Mouse (Mus musculus) stomach, postnatal 0 days (tissue): ENCODE results near the gene Arhgef28. TPM values are rescaled to one million over a fixed set of nuclear protein-coding genes. Genes with fewer than 3 reads are reported as not detected.
"Not testable (repeated sequence)": the region's sequence is repeated elsewhere in the genome, so short reads cannot be mapped to it uniquely, and the experiment has no call there.

Source experiments
- ATAC-seq: fragments of 200-750 bp; cut with Nextera tagmentation; 2 replicates; pipeline ENCODE4 v1.8.0; 2017; ENCODE audit not compliant: low FRiP score, low TSS enrichment
- DNase-seq: peaks from one replicate; pipeline ENCODE4 v3.0.0-alpha.2; 2016; ENCODE audit warnings: low spot score
- H3K27ac ChIP-seq: fragments of 300-500 bp; sonication (generic); replicated peaks from 2 replicates; pipeline ENCODE4 v1.5.1; 2014; ENCODE audit warnings: mild to moderate bottlenecking, control low read depth
- H3K27me3 ChIP-seq: fragments of 300-500 bp; sonication (generic); 2 replicates; pipeline ENCODE4 v1.6.1; 2014; ENCODE audit warnings: low read length; ENCODE audit not compliant: control insufficient read depth, insufficient read depth
- H3K36me3 ChIP-seq: fragments of 300-500 bp; sonication (generic); 2 replicates; pipeline ENCODE4 v1.6.1; 2014; ENCODE audit warnings: low read length, mixed read lengths; ENCODE audit not compliant: control insufficient read depth, insufficient read depth
- H3K4me1 ChIP-seq: fragments of 300-500 bp; sonication (generic); replicated peaks from 2 replicates; pipeline ENCODE4 v1.6.1; 2014; ENCODE audit warnings: antibody characterized with exemption; ENCODE audit not compliant: control insufficient read depth, insufficient read depth
- H3K4me2 ChIP-seq: fragments of 300-500 bp; sonication (generic); replicated peaks from 2 replicates; pipeline ENCODE4 v1.6.1; 2014; ENCODE audit warnings: low read depth, mild to moderate bottlenecking, control low read depth, moderate library complexity
- H3K4me3 ChIP-seq: fragments of 300-500 bp; sonication (generic); 2 replicates; pipeline ENCODE4 v1.5.1; 2014; ENCODE audit warnings: low read depth, low read length, control low read depth
- H3K9ac ChIP-seq: fragments of 300-500 bp; sonication (generic); 2 replicates; pipeline ENCODE4 v1.6.1; 2014; ENCODE audit warnings: mild to moderate bottlenecking, low read length, control low read depth, mixed read lengths
- H3K9me3 ChIP-seq: fragments of 300-500 bp; sonication (generic); 2 replicates; pipeline ENCODE4 v1.6.1; 2016; ENCODE audit warnings: low read length; ENCODE audit not compliant: control insufficient read depth
- CTCF ChIP-seq: IDR thresholded peaks from 2 replicates; pipeline ENCODE4 v1.5.1; 2016; ENCODE audit warnings: antibody characterized with exemption, low read depth, mild to moderate bottlenecking, moderate library complexity
- EP300 ChIP-seq: optimal IDR thresholded peaks from 2 replicates; pipeline ENCODE3; 2016; ENCODE audit warnings: antibody characterized with exemption
- WGBS: fragments of 180-500 bp; shearing (Covaris S2); extraction: QIAGEN DNeasy Blood & Tissue Kit; methylation state at CpG from one replicate; pipeline ENCODE4 v1.1.7; 2014; 5-methylcytosine and 5-hydroxymethylcytosine counted together
- polyA plus RNA-seq: library from polyadenylated mRNA; unstranded; fragments of >200 nt; fragmentation: Nextera tagmentation; extraction: Ambion mirVana; gene quantifications from 2 replicates; pipeline ENCODE4 v1.2.1, GENCODE M21; 2015

Gene Arhgef28
- polyA plus RNA-seq, 1 experiment from 2014 or later, result 23.1 TPM

DNA sequence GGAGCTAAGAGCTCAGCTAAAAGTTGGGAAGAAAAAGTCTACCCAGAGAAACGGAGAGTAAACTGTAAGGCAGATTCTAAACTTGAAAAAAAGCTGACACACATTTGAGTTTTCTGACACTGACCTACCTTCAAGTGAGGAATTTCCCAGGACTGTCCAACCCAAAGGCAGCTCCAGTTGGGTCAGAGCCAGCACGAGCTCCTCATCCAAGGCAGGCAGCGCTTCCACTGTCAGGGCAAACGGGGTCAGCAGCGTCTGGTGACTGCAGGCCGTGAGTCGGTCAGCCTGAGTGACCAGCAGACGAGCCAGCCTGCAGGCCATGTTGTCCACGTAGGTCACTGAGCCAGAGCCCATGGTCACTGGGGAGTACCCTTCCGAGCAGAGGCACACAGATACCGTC, 131.4 kb downstream of the Arhgef28 start:
- no peak overlapping the region for H3K4me2 ChIP-seq
- H3K4me3 ChIP-seq, result no peak overlapping the region
- WGBS, result 76% methylated on average over 11 of the region's 11 CpGs
- H3K9me3 ChIP-seq, result no peaks in the 10 kb centered on the region
- H3K27me3 ChIP-seq, result no peaks in the 10 kb centered on the region
- no peak for DNase-seq
- no peaks in the 10 kb centered on the region for H3K4me1 ChIP-seq
- peaks cover 2% of the 10 kb centered on the region; the same call in 1 of the 2 replicates for H3K36me3 ChIP-seq
- H3K9ac ChIP-seq, result no peak overlapping the region
- no peak for ATAC-seq
- H3K27ac ChIP-seq, result no peak overlapping the region
- TF ChIP-seq CTCF (no peak), EP300 (no peak)

DNA sequence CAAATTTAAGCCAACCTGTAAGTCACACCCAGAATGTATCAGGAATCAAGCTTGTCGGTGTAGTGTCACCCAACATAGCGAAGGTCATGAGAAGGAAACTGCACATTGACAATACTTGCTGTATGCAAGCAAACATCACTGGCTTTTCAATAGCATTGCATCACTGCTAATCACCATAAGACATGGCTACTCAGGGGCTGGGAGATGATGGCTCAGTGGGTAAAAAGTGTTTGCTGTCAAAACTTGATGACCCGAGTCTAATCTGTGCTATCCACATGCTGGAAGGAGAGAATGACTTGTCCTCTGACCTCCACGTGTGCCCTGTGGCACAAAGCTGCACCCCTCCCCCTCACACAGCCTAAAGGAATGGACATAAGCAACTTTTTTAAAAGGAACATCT, 133.0 kb downstream of the Arhgef28 start:
- H3K9me3 ChIP-seq, result no peaks in the 10 kb centered on the region
- H3K4me1 ChIP-seq, result no peaks in the 10 kb centered on the region
- ATAC-seq (no peak), DNase-seq (no peak)
- peaks cover 2% of the 10 kb centered on the region; the same call in 1 of the 2 replicates for H3K36me3 ChIP-seq
- H3K27ac ChIP-seq, result no peak overlapping the region
- no peaks in the 10 kb centered on the region for H3K27me3 ChIP-seq
- H3K4me2 ChIP-seq, result no peak overlapping the region
- no peak overlapping the region for H3K4me3 ChIP-seq
- 81% methylated on average over 4 of the region's 4 CpGs for WGBS
- TF ChIP-seq EP300 (no peak), CTCF (no peak)
- H3K9ac ChIP-seq, result no peak overlapping the region

DNA sequence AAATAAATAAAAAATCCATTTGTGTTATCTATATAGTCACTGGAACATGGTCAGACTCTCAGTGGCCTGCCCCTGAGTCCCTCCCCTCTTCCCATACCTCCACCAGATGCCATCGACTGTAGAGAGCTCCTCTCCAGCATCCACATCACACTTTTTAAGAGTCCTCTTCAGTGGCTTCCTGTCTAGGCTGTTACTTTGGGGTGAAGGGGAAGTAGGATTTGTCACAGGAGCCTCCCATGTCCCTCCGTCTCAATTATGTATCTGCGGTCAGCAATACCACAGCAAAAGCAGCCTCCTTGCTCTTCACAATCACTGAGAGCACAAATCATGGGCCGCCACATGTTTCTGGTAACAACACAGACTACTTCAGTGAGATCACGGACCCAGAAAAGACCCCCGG, 135.8 kb downstream of the Arhgef28 start:
- no peak overlapping the region for H3K4me3 ChIP-seq
- ATAC-seq, result no peak

DNA sequence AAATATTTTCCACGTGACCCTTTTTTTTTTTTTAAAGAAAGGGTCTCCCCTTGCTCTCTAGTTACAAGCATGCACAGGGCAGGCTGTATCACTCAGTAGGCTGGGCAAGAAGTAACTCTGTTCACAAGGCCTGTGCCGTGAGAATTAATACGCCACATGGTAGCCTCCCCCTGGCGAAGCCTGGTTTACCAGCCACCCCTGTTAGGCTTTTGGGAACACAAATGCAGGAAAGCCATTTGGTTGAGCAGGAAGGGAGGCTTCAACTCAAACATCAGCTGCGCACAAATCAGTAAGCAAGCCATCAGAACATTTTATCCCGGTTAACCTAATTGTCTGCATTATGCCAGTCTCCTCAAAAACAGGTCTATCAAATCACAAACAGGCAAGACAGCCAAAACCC, 136.6 kb downstream of the Arhgef28 start:
- Histone ChIP-seq H3K27me3 (no peaks in the 10 kb centered on the region), H3K9me3 (no peaks in the 10 kb centered on the region), H3K27ac (no peak overlapping the region), H3K4me3 (no peak overlapping the region), H3K4me2 (no peak overlapping the region), H3K4me1 (no peaks in the 10 kb centered on the region), H3K36me3 (0 out of 2 replicates have a peak, but pooled peaks cover 2% of the 10 kb centered on the region), H3K9ac (no peak overlapping the region)
- DNase-seq, result no peak
- TF ChIP-seq EP300, result no peak
- TF ChIP-seq CTCF, result no peak
- ATAC-seq, result no peak
- 91% methylated on average over 6 of the region's 6 CpGs for WGBS

More for the DNA sequence above, 135.8 kb downstream of the Arhgef28 start:
- Histone ChIP-seq H3K9ac (no peak overlapping the region), H3K4me1 (no peaks in the 10 kb centered on the region), H3K9me3 (no peaks in the 10 kb centered on the region), H3K36me3 (peaks cover 2% of the 10 kb centered on the region; the same call in 1 of the 2 replicates), H3K27me3 (no peaks in the 10 kb centered on the region), H3K4me2 (no peak overlapping the region), H3K27ac (no peak overlapping the region)
- no peak for DNase-seq
- no peak for TF ChIP-seq CTCF
- TF ChIP-seq EP300, result no peak
- 85% methylated on average over 6 of the region's 6 CpGs for WGBS

DNA sequence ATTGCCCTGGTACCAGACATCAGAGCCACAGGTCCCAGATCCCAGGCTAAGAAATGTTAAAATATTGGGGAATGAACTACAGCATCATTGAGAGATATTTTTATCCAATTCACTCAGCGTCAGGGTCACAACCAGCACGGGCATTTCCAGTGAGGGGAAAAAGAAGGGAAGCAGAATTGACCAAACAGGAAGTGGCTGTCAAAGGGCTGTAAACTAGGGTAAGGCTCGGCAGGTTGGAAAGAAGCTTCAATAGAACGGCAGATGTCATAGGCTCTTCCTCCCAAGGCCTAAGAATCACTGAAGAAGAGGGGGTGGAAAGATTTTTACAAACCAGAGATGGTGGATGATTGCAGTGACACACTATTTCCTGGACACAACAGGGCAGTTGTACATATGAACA, 143.4 kb downstream of the Arhgef28 start:
- Histone ChIP-seq H3K27ac (no peak overlapping the region), H3K4me1 (no peaks in the 10 kb centered on the region), H3K9me3 (no peaks in the 10 kb centered on the region), H3K27me3 (no peaks in the 10 kb centered on the region), H3K36me3 (no peaks in the 10 kb centered on the region), H3K4me2 (no peak overlapping the region), H3K4me3 (no peak overlapping the region), H3K9ac (no peak overlapping the region)
- DNase-seq (no peak), ATAC-seq (no peak)
- no peak for TF ChIP-seq CTCF
- no peak for TF ChIP-seq EP300
- 47% methylated on average over 4 of the region's 4 CpGs for WGBS

DNA sequence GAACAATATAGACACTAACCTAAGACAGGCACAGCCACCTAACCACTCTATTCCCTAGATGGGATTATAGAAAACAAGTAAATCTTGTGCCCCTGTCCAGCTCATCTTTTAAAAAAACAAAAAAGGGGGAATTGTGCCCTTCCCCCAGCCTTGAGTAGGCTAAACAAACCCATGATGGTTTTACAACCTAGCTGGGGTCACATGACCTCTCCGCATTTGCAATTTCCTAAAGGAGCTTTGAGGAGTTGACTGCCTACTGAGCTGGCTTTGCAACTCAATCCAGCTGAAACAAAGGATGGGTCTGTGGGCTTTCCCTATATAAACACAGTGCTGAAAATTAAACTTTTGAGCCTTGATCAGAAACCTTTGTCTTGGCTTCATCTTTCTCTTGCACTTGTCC, 146.1 kb downstream of the Arhgef28 start:
- ATAC-seq, H3K36me3 ChIP-seq, H3K27me3 ChIP-seq, H3K4me3 ChIP-seq, H3K4me2 ChIP-seq, H3K27ac ChIP-seq, H3K9ac ChIP-seq, H3K4me1 ChIP-seq, H3K9me3 ChIP-seq, DNase-seq: not testable (repeated sequence)
- 76% methylated on average over 1 of the region's 1 CpGs for WGBS
